Mouse (Mus musculus) forelimb bud, embryonic 11.5 days (tissue): ENCODE measurements around the gene Rab11fip3.

Experiments used
- DNase-seq: peaks from one replicate; pipeline ENCODE4 v3.0.0-alpha.2; 2012; ENCODE audit warnings: low read depth, low spot score

Gene Rab11fip3

DNA sequence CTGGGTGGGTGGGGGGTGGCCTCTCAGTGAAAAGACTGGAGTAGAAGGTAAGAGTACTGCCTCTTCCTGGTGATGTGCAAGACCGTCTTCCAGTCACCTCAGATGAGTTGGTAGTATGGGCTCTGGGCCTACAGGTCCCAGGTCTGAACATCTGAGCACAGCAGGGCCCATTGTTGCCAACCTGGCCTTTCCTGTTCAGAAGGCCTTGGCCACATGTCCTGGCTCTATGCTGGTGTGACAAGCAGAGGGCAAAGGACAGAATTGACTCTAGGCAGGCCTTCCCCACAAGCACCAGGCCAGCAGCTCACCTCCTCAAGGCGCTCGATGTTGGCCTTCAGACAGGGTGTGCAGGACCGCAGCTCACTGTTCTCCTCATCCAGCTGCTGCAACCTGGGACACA is 77.1 kb downstream of the Rab11fip3 start:
- no peak for DNase-seq

DNA sequence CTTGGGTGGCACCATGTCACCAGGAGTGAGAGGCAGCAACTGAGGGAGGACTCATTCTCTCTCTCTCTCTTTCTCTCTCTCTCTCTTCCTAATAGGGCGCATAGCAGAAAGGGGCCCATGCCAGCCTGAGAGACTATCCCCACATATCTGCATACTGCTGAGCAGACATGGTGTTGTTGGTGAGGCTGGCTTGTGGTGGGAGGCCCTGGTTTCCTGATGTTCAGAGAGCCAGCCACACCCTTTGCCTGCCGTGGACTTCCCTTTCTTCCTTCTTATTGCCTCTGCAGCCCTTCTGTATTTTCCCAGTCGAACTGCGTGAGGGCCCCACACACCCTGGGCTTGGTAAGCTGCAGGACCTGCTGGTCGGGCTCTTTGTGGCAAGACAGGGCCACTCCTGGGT is 79.0 kb downstream of the Rab11fip3 start:
- no peak for DNase-seq

DNA sequence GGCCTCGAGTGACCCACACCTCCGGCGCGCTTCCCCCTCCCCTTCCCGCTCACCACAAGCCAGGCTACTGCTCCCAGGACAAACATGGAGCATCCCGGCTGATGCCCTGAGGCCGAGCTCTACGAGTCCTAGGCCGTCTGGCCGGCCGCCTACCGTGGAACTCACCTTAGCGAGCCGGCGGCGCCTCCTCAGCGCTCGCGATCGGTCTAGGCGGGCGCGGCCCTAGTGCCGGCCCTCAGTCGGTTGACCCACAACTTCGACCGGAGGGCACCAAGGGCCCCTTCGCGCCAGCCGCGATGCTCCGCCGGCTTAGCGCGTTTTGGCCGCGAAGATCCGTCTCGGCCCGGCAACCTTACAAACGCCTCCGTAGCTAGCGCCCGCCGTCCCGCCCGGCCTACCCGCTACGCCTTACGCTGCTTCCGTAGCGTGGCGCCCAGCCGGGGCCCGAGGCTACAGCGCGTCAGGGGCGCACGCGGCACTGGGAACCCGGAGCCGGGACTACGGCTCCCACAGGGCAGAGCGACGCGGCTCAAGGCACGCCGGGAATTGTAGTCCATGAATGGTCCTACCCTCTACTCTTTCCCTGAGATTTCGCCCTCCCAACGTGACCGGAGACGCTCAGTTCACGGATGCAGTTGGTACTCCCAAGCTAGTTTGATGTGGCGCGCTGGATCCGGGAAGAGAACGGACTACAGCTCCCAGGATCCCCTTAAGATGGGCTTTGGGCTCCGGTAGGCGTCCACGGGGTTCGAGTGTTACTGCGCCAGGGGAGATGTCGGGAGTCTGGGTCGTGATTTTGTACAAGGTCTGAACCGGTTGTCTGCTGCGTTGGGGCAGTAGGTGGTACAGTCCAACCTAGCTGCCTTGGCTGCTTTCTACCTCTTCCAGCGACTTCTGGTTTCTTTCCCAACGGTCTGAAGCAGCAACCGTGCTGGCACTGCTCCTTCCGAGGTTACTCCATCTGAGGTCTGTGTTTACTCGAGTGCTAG is 83.8 kb downstream of the Rab11fip3 start, which contains the start of gene Capn15:
Gene Capn15, minus strand, starts transcription at position 491 of the 989 bp plus-strand sequence.
- peak; percentile 98 for DNase-seq

DNA sequence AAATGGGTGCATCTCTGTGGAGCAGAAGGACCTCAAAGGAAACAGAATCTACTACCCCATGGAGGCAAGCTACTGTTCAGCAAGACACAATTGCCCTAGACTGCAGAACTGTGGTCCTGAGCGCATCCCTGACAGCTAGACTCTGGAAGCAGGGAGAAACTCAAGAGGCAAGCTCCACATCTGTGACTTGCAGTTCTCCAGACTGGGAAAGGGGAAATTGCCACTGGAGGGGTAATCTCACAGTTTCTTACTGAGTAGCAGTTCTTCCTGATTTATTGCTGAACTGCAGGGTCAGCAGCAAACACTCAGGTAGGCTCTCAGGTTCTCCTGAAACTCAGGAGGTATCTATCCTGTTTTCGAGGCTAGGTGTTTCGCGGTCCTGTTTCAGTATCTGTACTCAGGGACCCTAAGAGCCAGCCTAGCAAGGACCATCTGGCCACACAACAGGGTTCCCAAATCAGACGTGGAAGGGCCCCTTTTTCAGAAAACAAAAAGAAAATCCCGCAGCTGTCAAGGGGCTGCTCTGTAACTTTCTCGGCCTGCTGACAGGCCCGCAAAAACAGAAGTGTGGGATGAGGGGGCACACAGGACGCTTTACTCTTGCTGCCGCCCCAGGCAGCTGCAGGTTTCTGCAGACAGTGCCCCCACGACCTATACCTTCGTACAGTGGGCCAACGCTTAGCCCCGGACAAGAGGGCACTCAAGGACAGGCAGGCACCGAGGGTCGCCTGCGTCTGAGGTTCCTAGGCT is 84.6 kb downstream of the Rab11fip3 start:
- no peak for DNase-seq

DNA sequence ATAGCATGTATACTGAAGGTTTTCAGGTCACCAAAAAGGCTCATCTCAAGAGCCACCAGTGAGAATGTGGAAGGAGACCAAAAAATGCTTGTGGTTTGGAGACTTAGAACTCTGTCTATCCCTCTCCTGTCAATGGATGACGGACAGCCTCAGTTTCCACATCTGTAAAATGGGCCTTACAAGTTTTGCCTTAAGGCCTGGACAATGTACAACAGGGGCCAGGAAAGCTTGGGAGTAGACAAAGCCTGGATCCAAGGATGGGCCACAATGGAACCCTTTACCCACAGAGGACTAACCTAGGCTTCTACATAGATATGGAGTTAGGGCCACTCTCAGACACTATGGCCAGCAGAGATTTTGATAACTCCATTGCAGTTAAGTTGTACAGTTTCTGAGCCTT is 85.3 kb downstream of the Rab11fip3 start:
- no peak for DNase-seq

DNA sequence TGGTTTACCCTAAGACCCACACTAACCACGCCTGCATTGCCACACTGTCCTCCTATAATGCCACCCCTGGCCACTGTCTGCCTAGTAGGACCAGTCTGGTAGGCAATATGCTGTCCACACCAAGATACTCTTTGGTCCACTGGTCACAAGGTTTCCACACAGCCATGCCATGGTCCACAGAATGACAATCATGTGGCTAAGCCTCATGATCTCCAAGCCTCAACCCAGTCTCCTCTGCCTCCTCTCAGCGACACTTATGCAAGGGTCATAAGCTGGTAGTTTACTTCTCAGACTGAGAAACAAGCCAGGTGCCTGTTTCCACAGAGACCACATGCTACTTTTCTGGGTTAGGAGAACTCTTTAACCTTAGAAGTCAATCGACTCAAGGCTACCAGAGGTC is 86.4 kb downstream of the Rab11fip3 start:
- DNase-seq, result no peak

DNA sequence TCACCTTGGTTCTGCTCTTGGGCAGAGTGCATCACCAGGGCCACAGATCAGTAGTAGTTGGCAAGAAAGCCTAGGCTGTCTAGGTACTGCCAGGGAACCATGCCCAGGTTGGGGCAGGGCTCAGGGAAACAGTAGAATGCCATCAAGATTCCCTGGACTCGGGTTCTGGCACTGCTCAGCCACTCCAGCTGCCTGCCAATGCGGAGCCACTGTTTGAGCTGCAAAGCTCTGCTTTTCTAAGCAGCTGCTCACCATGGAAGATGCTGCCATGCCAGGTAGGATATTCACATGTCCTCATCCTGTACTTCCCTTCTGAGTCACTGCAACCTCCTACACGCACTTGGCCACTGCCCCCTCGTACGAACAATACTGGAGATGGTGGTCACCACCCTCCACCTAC is 88.5 kb downstream of the Rab11fip3 start:
- no peak for DNase-seq

DNA sequence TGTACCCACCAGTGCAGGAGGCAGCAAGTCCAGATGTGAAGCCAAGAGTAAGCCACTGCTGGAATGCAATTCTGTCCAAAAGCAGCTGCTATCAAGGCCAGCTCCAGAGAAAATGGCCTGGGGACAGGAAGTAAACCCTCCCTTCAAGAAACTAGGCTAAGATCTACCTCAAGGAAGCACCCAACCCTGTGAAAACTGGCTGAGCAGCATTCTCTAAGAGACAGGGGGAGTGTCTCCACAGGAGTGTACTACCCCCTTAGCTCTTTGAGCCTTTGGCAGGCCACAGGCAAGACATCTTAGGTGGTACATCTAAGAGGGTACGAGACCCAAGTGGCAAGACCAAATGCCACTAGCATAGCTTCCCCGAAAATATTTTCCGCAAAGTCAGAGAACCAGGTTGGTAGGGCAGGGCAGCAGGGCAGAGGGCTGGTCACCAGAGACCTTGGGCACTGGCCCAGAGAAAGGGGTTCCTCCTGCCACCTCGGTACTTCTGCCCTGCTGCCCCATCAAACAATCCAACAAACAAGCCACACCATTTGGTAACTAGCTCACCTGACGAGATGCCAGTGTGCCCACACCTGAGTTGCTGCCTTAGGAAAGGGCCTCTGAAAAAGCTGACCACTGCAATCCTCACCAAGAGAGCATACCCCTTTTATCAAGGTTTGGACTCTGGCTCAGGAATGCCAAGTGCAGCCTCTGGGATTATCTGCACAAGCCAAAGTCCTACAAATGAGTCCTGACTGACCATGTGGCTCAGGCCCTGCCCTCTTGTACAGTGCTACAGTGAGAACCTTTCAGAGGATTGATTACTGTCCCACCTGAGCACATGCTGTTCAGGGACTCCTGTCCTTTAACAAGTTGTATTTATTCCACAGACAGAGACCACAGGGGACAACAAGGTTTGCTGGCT is 89.3 kb downstream of the Rab11fip3 start:
- peak; percentile 20 for DNase-seq

DNA sequence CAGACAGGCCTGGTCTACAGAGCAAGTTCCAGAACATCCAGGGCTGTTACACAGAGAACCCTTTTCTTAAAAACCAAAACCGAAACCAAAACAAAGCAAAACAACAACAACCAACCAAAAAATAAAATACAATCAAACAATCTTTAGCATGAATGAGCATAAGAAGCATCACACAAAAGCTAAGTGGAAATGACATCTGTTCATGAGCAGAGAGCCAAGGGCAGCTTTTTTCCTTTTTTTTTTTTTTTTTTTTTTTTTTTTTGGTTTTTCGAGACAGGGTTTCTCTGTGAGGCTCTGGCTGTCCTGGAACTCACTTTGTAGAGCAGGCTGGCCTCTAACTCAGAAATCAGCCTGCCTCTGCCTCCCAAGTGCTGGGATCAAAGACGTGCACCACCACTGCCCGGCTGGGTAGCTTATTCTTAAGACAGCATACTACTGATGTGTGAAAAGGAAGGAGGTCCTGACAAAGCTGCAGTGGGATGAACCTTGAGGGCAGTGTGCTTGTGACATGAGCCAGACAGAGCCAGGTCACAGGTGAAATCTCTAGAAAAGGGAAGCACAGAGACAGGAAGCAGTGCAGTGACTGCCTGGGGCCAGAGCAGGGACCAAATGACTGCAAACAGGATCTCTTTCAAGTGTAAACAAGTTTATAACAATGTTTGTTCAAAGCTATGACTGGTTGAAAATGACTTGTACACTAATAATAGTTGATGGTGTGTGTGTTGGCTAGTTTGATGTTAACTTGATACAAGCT is 98.2 kb downstream of the Rab11fip3 start:
- DNase-seq, result no peak

DNA sequence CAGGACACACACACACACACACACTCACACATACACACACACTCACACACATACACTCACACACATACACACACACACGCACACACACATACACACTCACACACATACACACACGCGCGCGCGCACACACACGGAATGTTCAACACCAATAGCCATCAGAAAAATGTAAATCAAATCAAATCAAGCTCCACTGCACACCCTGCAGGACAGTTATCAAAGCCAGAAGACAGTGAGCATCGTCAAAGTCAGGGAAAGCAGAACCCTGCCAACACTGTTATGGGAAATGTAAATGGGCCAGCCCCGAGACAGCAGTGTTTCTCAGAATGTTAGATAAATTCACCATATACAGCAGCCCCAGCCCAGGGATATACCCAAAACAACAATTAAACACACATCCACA is 98.9 kb downstream of the Rab11fip3 start:
- DNase-seq, result no peak

DNA sequence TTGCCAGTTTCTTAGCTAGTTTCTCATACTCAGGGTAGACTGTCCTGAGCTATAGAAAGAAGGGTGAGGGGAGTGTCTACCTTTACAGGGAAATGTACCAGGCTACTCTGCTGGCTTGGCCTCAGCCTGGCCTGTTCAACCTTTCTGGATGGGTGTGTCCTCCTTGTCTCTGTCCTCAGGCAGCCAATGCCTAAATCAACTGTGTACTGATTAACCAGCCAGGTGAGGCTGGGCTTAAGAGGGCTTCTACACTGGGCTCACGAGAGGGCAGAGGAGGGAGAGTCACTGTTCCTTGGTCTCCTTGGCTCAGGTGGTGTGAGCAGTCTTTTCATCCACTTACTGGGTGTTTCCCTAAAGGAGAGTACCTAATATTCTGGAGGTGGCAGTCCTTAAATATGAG is 101.2 kb downstream of the Rab11fip3 start:
- no peak for DNase-seq

DNA sequence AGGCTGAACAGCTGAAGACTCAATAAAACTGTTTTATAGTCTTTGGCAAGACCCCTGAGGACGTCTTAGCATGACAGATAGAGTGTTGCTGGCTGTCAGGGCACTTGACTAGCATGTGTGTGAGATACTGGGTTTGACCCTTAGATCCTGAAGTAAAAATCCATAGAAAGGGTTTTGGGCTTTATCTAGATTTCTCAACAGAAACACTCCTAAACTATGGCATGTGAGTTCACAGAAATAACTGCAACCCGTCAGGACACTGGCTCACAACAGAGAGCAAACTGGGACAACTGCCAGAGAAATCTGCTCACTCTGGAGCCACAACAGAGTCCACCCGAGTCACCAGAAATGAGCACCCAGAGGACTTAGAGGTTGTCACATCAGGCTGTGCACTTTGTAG is 101.7 kb downstream of the Rab11fip3 start:
- DNase-seq, result no peak

DNA sequence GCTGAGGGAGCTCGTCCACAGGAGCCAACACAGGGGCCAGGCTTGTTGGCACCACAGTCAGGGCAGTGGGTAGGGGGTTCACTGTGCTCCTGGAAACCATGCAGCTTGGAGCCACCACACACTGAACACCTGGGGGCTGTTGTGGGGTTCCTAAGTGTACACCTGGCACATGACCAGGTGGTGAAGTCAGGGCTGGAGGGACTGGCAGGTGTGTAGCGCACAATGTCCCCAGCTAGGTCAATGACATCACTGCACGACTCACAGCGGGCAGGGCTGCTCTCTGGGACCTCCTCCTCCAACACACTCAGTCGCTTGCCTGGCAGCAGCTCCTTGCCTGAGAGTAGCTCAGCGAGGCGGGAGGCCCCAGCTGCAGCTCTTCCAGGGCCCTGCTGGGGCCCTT is 105.1 kb downstream of the Rab11fip3 start:
- no peak for DNase-seq

DNA sequence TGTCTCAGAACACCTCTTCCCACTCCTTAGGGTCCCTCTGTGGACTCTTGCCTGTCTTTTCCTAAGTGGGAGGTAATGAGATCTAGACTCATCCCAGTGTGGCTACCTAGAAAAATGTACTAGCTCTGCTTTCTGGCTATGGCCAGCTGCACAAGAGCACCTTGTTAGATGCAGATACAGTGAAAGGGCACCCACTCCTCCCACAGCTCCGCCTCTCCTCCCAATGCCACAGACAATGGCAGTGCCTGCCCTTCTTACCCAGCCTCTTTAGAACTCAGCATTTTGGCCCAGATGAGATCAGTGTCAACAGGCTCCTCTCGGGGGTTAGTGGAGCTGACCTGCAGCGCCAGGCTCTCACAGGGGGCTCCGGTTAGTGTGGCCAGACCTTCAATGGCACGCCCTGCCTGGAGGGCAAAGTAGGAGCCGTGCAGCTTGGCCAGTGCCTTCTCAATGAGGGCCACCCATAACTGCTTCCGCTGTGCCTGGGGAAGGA is 106.9 kb downstream of the Rab11fip3 start:
- no peak for DNase-seq

DNA sequence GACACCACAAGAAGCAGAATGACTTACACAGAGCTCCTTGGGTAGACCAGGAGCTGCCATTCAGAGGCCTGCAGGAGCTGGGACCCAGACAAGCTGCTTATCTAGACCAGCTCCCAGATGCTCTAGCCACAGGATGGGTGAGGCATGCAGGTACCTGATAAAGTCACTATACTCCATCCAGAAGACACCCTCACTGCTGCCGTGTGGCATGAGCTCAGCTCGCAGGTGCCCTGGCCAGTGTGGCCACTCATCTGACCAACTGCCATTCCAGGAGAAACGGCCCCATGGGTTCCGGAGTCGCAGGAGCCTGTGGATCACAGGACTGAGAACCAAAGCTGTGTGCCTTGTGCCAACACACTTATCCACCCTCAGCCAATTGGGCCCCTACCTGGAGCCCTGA is 107.8 kb downstream of the Rab11fip3 start:
- DNase-seq, result no peak

DNA sequence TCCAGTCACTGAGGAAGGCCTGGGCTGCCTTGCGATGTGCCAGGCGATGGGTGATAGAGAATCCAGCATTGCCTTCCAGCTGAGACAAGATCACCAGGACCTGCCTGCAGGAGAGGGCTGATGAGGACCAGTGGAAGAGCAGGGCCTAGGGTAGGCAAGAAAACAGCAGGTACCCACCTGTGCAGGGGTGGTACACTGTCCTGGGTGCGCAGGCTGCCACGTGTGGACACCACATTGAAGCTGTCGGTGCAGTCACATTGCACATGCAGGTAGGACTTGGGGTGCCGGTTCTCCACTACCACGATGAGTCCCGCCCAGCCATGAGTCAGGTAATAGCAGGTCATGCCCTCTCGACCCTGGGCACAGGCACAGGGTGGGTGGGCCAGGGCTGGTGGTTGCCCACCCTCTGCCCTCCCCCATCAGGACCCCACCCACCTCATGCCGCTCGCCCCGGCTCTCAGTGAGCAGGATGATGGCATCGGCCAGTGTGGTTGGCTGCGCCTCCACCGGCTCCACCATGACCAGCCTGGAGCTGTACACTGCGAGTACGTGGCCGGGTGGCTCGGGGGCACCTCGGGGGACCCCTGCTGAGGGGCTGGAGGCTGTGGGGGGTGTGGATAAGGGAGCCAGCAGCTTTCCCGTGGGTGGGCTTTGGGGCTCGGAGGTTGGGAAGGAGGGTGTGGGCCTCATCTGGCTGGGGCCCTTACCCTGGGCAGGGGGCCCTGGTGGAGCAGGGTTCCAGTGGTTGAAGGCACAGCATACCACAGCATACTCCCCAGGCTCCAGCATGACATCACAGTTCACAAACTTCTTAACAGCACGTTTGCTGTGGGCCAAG is 109.5 kb downstream of the Rab11fip3 start:
- no peak for DNase-seq

DNA sequence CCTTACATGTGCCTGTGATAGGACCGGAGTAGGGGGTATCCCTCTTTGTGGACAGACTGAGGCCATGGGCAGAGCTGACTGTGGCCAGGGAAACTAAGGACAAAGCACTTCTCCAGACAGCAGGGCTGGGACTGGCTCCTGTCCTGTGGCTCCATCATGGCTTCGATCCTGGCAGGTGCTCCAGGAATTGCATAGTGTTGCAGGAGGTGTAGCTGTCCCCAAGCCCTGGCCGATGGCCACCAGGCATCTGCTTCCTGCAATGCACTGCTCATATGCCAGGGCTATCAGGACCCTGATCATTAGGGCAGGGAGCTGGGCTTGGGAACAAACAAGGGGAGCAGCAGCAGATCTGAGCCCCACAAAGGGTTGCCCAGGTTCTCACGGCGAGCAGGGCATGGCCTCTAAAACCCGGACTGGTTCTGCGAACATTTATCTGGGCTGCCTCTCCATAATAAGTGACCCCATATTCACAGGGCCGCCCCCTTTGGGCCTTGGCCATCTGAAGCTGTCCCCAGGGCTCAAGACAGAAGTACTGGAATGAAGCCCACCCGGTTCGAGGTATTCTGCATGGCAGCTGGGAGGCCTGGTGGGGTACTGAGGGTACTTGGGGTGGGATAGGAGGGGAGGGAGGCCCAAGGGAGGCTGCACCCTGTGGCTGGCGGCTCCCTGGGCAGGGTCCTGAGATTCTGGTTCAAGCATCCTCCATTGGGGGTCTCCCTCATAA is 110.4 kb downstream of the Rab11fip3 start:
- DNase-seq, result no peak

DNA sequence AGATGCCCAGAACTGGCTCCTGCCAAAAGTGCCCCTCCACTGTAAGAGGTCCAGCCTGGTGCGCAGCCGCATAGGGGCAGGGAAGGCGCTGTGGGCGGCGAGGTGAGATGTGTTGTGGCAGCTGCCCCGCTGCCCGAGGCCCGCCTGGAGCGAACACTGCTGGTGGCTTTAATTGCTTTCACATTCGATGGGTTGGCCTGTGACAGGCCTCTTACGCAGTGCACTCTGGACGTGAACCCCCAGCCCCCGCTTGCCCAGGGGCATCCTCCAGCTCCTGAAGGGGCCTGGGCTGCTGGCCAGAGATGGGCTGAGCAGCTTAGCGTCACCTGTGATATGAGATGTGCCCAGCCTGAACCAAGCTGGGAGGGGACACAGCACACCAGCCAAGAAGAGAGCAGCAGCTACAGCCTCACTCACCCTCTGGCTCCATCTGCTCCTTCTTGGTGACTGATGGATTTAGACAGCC is 111.7 kb downstream of the Rab11fip3 start:
- DNase-seq, result no peak

DNA sequence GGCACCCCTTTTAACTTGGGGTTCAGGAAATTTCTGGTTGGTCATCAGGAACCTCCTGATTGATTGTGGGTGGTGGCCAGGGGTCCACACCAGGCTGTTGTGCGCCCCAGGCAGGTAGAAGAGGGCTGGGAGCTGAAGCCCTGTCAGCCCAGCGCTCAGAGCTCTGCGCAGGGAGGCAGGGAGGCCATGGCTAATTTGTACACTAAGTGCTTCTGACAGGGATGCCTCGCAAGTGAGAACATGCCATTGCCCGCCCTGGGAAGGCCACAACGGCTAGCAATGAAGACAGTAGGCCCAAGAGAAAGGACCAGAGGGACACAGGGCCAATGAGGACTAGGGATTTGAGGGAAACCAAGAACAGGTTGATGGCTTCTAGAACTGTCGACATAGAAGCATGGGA is 112.7 kb downstream of the Rab11fip3 start:
- DNase-seq, result no peak
